Mouse (Mus musculus) forebrain, postnatal 0 days (tissue): ENCODE results near the gene 1810013L24Rik. TPM values are rescaled to one million over a fixed set of nuclear protein-coding genes. Genes with fewer than 3 reads are reported as not detected.
A peak's percentile ranks its signal among the peaks of the same experiment; 100 is the strongest.

Experiments
- ATAC-seq: fragments of 200-750 bp; cut with Nextera tagmentation; 2 replicates; pipeline ENCODE4 v1.8.0; 2017; ENCODE audit warnings: mild to moderate bottlenecking, moderate library complexity
- DNase-seq: peaks from one replicate; pipeline ENCODE4 v3.0.0-alpha.2; 2015
- H3K27ac ChIP-seq: fragments of 300-500 bp; sonication (generic); 2 replicates; pipeline ENCODE4 v1.5.1; 2014; ENCODE audit warnings: low read depth, mild to moderate bottlenecking, antibody characterized with exemption, low read length, moderate library complexity, mixed read lengths
- H3K27me3 ChIP-seq: fragments of 300-500 bp; sonication (generic); 2 replicates; pipeline ENCODE4 v1.6.1; 2014; ENCODE audit warnings: mild to moderate bottlenecking, low read length, mixed read lengths; ENCODE audit not compliant: insufficient read depth
- H3K36me3 ChIP-seq: fragments of 300-500 bp; sonication (generic); 2 replicates; pipeline ENCODE4 v1.6.1; 2014; ENCODE audit warnings: mild to moderate bottlenecking, moderate library complexity; ENCODE audit not compliant: insufficient read depth
- H3K4me1 ChIP-seq: fragments of 300-500 bp; sonication (generic); 2 replicates; pipeline ENCODE4 v1.6.1; 2014; ENCODE audit warnings: antibody characterized with exemption; ENCODE audit not compliant: insufficient read depth
- H3K4me2 ChIP-seq: fragments of 300-500 bp; sonication (generic); 2 replicates; pipeline ENCODE4 v1.6.1; 2014; ENCODE audit warnings: low read depth, mild to moderate bottlenecking, moderate library complexity
- H3K4me3 ChIP-seq: fragments of 300-500 bp; sonication (generic); 2 replicates; pipeline ENCODE4 v1.5.1; 2014; ENCODE audit warnings: low read depth, low read length, mixed read lengths
- H3K9ac ChIP-seq: fragments of 300-500 bp; sonication (generic); 2 replicates; pipeline ENCODE4 v1.6.1; 2014; ENCODE audit warnings: mild to moderate bottlenecking
- H3K9me3 ChIP-seq: fragments of 300-500 bp; sonication (generic); 2 replicates; pipeline ENCODE4 v1.6.1; 2016; ENCODE audit warnings: low read length
- CTCF ChIP-seq: sonication (generic); IDR thresholded peaks from 2 replicates; pipeline ENCODE4 v1.5.1; 2016; ENCODE audit warnings: antibody characterized with exemption, control low read depth, low read depth
- WGBS: fragments of 180-500 bp; shearing (Covaris S2); extraction: QIAGEN DNeasy Blood & Tissue Kit; methylation state at CpG from one replicate; pipeline ENCODE4 v1.1.7; 2014; 5-methylcytosine and 5-hydroxymethylcytosine counted together
- polyA plus RNA-seq: library from polyadenylated mRNA; unstranded; fragments of >200 nt; fragmentation: Nextera tagmentation; extraction: Ambion mirVana; gene quantifications from 2 replicates; pipeline ENCODE4 v1.2.1, GENCODE M21; 2015
- total RNA-seq: library from RNA; depleted of rRNA; stranded (reverse); fragments of >200 nt; gene quantifications from 2 replicates; pipeline ENCODE4 v1.2.3, GENCODE M21; 2014

The 1810013L24Rik gene
- total and polyA plus RNA-seq, 2 experiments from 2014 or later = 15.9 to 80.2 TPM

GRCm38 (mm10) chr16:8791949-8792557 is 37.8 kb upstream of the 1810013L24Rik start, which contains the start of gene Usp7:
Gene Usp7, minus strand, starts transcription at chr16:8792308.
- Histone ChIP-seq H3K27me3 (no peaks in the 10 kb centered on the region), H3K4me3 (no peak within 1 kb of the TSS), H3K4me1 (no peaks in the 10 kb centered on the region), H3K9ac (no peak within 1 kb of the TSS), H3K27ac (no peak within 1 kb of the TSS), H3K4me2 (no peak within 1 kb of the TSS), H3K9me3 (no peaks in the 10 kb centered on the region), H3K36me3 (no peaks in the 10 kb centered on the region)
- no peak for DNase-seq
- ATAC-seq = no peak
- WGBS = 94% methylated on average over 20 of the region's 20 CpGs
- TF ChIP-seq CTCF = no peak

- no peaks in the 10 kb centered on the region for H3K9me3 ChIP-seq
- no peak overlapping the region for H3K27ac ChIP-seq
- 6% methylated on average over 3 of the region's 3 CpGs for WGBS
- ATAC-seq (no peak), DNase-seq (no peak)
- no peak overlapping the region for H3K9ac ChIP-seq
- no peaks in the 10 kb centered on the region for H3K4me1 ChIP-seq
- 0 out of 2 replicates have a peak, but pooled peaks have one; percentile 6 for TF ChIP-seq CTCF
- H3K4me3 ChIP-seq = no peak overlapping the region
- no peaks in the 10 kb centered on the region for H3K36me3 ChIP-seq
- H3K27me3 ChIP-seq = no peaks in the 10 kb centered on the region
- no peak overlapping the region for H3K4me2 ChIP-seq
Measured at GRCm38 (mm10) chr16:8794952-8795351, 34.9 kb upstream of the 1810013L24Rik start.

- no peaks in the 10 kb centered on the region for H3K9me3 ChIP-seq
- H3K27me3 ChIP-seq = no peaks in the 10 kb centered on the region
- H3K27ac ChIP-seq = no peak overlapping the region
- ATAC-seq (no peak), DNase-seq (no peak)
- WGBS = 48% methylated on average over 2 of the region's 2 CpGs
- H3K9ac ChIP-seq = no peak overlapping the region
- no peaks in the 10 kb centered on the region for H3K4me1 ChIP-seq
- TF ChIP-seq CTCF = no peak
- H3K4me2 ChIP-seq = no peak overlapping the region
- no peaks in the 10 kb centered on the region for H3K36me3 ChIP-seq
- H3K4me3 ChIP-seq = no peak overlapping the region
Measured at GRCm38 (mm10) chr16:8795906-8796305, 34.0 kb upstream of the 1810013L24Rik start.

DNA sequence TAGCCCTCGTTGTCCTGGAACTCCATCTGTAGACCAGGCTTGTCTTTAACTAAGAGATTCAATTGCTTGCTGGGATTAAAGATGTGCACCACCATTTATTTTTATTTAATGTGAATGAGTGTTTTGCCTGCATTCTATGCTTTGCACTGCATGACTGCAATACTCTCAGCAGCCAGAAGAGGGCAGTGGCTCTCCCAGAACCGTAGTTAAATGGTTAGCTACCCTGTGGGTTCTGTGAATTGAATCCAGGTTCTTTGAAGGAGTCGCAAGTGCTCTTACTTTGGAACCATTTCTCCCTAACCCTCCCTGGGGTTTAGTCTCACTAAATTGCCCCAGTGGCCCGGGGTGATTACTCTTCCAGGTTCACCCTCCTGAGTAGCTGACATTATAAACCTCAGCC is 23.2 kb upstream of the 1810013L24Rik start:
- Histone ChIP-seq H3K27me3 (no peaks in the 10 kb centered on the region), H3K4me1 (no peaks in the 10 kb centered on the region), H3K4me3 (no peak overlapping the region), H3K36me3 (no peaks in the 10 kb centered on the region), H3K9me3 (no peaks in the 10 kb centered on the region), H3K27ac (no peak overlapping the region), H3K4me2 (no peak overlapping the region), H3K9ac (no peak overlapping the region)
- 21% methylated on average over 4 of the region's 4 CpGs for WGBS
- TF ChIP-seq CTCF = peak; percentile 69
- peak; percentile 17 for DNase-seq
- no peak for ATAC-seq

GRCm38 (mm10) chr16:8810399-8811127 is 19.3 kb upstream of the 1810013L24Rik start:
- no peaks in the 10 kb centered on the region for H3K4me1 ChIP-seq
- WGBS = 91% methylated on average over 14 of the region's 14 CpGs

DNA sequence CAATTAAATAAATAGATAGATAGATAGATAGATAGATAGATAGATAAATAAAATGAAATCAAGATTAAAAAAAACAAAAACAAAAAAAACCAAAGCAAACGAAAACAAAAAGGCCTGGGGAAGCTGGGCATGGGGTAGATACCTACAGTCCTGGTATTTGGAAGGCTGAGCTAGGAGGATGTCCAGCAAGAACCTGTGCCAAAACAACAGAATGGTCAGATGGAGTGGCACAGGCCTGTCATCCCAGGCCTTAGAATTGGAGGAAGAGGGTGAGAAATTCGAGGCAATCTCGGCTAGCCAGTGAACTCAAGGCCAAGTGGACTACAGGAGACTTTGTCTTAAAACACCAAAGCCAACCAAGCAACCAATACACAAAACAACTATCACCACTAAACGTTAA is 12.0 kb upstream of the 1810013L24Rik start:
- ATAC-seq (no peak), DNase-seq (no peak)
- no peaks in the 10 kb centered on the region for H3K27me3 ChIP-seq
- no peak overlapping the region for H3K9ac ChIP-seq
- no peak overlapping the region for H3K4me3 ChIP-seq
- WGBS = 78% methylated on average over 4 of the region's 4 CpGs
- TF ChIP-seq CTCF = no peak
- H3K4me2 ChIP-seq = no peak overlapping the region
- no peak overlapping the region for H3K27ac ChIP-seq
- no peaks in the 10 kb centered on the region for H3K36me3 ChIP-seq
- H3K4me1 ChIP-seq = no peaks in the 10 kb centered on the region
- H3K9me3 ChIP-seq = no peaks in the 10 kb centered on the region

More at GRCm38 (mm10) chr16:8810399-8811127, 19.3 kb upstream of the 1810013L24Rik start:
- TF ChIP-seq CTCF = no peak
- Histone ChIP-seq H3K27me3 (no peaks in the 10 kb centered on the region), H3K9me3 (no peaks in the 10 kb centered on the region), H3K9ac (no peak overlapping the region), H3K4me3 (no peak overlapping the region), H3K36me3 (no peaks in the 10 kb centered on the region), H3K27ac (no peak overlapping the region), H3K4me2 (no peak overlapping the region)
- ATAC-seq (no peak), DNase-seq (no peak)

- Histone ChIP-seq H3K4me1 (no peaks in the 10 kb centered on the region), H3K4me3 (no peak overlapping the region), H3K36me3 (no peaks in the 10 kb centered on the region), H3K9me3 (no peaks in the 10 kb centered on the region), H3K4me2 (no peak overlapping the region), H3K27me3 (no peaks in the 10 kb centered on the region), H3K9ac (no peak overlapping the region), H3K27ac (no peak overlapping the region)
- DNase-seq (no peak), ATAC-seq (no peak)
- TF ChIP-seq CTCF = no peak
- 45% methylated on average over 1 of the region's 1 CpGs for WGBS
Measured at GRCm38 (mm10) chr16:8821429-8821828, 8.5 kb upstream of the 1810013L24Rik start.
